Mouse (Mus musculus): ENCODE results near the gene Ifi209. TPM values are rescaled to one million over a fixed set of nuclear protein-coding genes. Genes with fewer than 3 reads are reported as not detected.
"Not testable (repeated sequence)": the region's sequence is repeated elsewhere in the genome, so short reads cannot be mapped to it uniquely, and the experiment has no call there.

The Ifi209 gene
- total RNA-seq (2021) = under 1 TPM; 0.15 to 0.20 TPM
- long read RNA-seq, experiment 1 = 0 reads
- long read RNA-seq, experiment 2 = 0 reads

GRCm38 (mm10) chr1:173630622-173631021 is at the start of gene Ifi209:
TSS of gene Ifi209 (plus strand) at chr1:173630917.
- DNase-seq; intact Hi-C loops (cut with DNase I): not testable (repeated sequence)

- intact Hi-C loops (cut with DNase I); DNase-seq: not testable (repeated sequence)
Observed at GRCm38 (mm10) chr1:173589698-173590097, 41.0 kb upstream of the Ifi209 start.

GRCm38 (mm10) chr1:173598838-173599494 is 31.8 kb upstream of the Ifi209 start, which contains the start of gene Ifi213:
TSS of gene Ifi213 (minus strand) at chr1:173599274.
- intact Hi-C loops (cut with DNase I) = not testable (repeated sequence)

GRCm38 (mm10) chr1:173610291-173610690 is 20.4 kb upstream of the Ifi209 start:
- intact Hi-C loops (cut with DNase I); DNase-seq: not testable (repeated sequence)

More at GRCm38 (mm10) chr1:173598838-173599494, 31.8 kb upstream of the Ifi209 start, which contains the start of gene Ifi213:
- not testable (repeated sequence) for DNase-seq

- DNase-seq; intact Hi-C loops (cut with DNase I): not testable (repeated sequence)
Observed at GRCm38 (mm10) chr1:173622216-173622615, 8.5 kb upstream of the Ifi209 start.

- no peak for DNase-seq
- intact Hi-C loops (cut with DNase I) = no loop called here
Observed at GRCm38 (mm10) chr1:173624052-173624451, 6.7 kb upstream of the Ifi209 start.

- intact Hi-C loops (cut with DNase I) = no loop called here
- DNase-seq = no peak
Observed at GRCm38 (mm10) chr1:173626686-173627085, 4.0 kb upstream of the Ifi209 start.

GRCm38 (mm10) chr1:173633969-173634645 is 3.4 kb downstream of the Ifi209 start:
- intact Hi-C loops (cut with DNase I) = no loop called here
- DNase-seq = no peak

- intact Hi-C loops (cut with DNase I) = no loop called here
- DNase-seq = no peak
Observed at GRCm38 (mm10) chr1:173645393-173645792, 14.7 kb downstream of the Ifi209 start.

- no peak for DNase-seq
- intact Hi-C loops (cut with DNase I) = no loop called here
Observed at GRCm38 (mm10) chr1:173657973-173658372, 27.3 kb downstream of the Ifi209 start.

GRCm38 (mm10) chr1:173673458-173674097 is 42.9 kb downstream of the Ifi209 start, which contains the start of gene Ifi208:
TSS of gene Ifi208 (plus strand) at chr1:173673675.
- intact Hi-C loops (cut with DNase I); DNase-seq: not testable (repeated sequence)

- intact Hi-C loops (cut with DNase I); DNase-seq: not testable (repeated sequence)
Observed at GRCm38 (mm10) chr1:173678605-173679004, 47.9 kb downstream of the Ifi209 start.

- no peak for DNase-seq
- intact Hi-C loops (cut with DNase I) = no loop called here
Observed at GRCm38 (mm10) chr1:173694270-173694669, 63.6 kb downstream of the Ifi209 start.

Small RNA genes lying within 50 kb of the gene (microRNA-seq; reads per million reads assigned to microRNA genes)
- gene Gm44339 = 0 reads per million in 2 experiments

Other genes with a start within 250 kb of the Ifi209 start
- not detected for gene Ifi206, start 139.9 kb upstream of the Ifi209 start, total RNA-seq (2021)
- gene Ifi214, start 95.0 kb upstream of the Ifi209 start, total RNA-seq (2021) = not detected
- gene Ifi213, start 31.6 kb upstream of the Ifi209 start, total RNA-seq (2021) = not detected
- gene Ifi208, start 42.8 kb downstream of the Ifi209 start, total RNA-seq (2021) = under 1 TPM; 0.07 to 0.10 TPM
- gene Ifi207, start 110.8 kb downstream of the Ifi209 start, total RNA-seq (2021) = 1 to 10 TPM; 2.5 to 3.2 TPM
- 1 to 10 TPM; 1.9 to 3.4 TPM for gene Ifi204, start 136.0 kb downstream of the Ifi209 start, total RNA-seq (2021)

Data from gastrocnemius, postnatal 36 days (tissue).